Mouse (Mus musculus) NIH3T3 (cell line): ENCODE data around the gene Olfr559.

Experiments
- DNase-seq: peaks from one replicate; pipeline ENCODE4 v3.0.0-alpha.2; 2012; ENCODE audit warnings: low read depth

Olfr559 gene

GRCm38 (mm10) chr7:102727391-102727790 is at the start of gene Olfr559:
Gene Olfr559 (minus strand): TSS chr7:102727491.
- no peak for DNase-seq

- DNase-seq, result no peak
These were observed 43.6 kb upstream of the Olfr559 start, which contains the start of gene Olfr561 for GRCm38 (mm10) chr7:102770921-102771320. Gene Olfr561 (plus strand): TSS chr7:102771221.

GRCm38 (mm10) chr7:102759266-102759665 is 32.0 kb upstream of the Olfr559 start, which contains the start of the genes Olfr560 and Olfr78:
Gene Olfr560 (minus strand): TSS chr7:102759366.
Gene Olfr78 (minus strand): TSS chr7:102759471.
- DNase-seq, result no peak

GRCm38 (mm10) chr7:102752086-102752485 is 24.8 kb upstream of the Olfr559 start:
- DNase-seq, result peak; percentile 19

- DNase-seq, result no peak
These were observed 10.4 kb upstream of the Olfr559 start for GRCm38 (mm10) chr7:102737705-102738104.

- no peak for DNase-seq
These were observed 6.5 kb upstream of the Olfr559 start for GRCm38 (mm10) chr7:102733793-102734192.

- DNase-seq, result no peak
These were observed 8.3 kb downstream of the Olfr559 start, which contains the start of gene Olfr33 for GRCm38 (mm10) chr7:102718970-102719369. Gene Olfr33 (minus strand): TSS chr7:102719070.

GRCm38 (mm10) chr7:102701915-102702314 is 25.4 kb downstream of the Olfr559 start, which contains the start of gene Olfr558:
Gene Olfr558 (plus strand): TSS chr7:102702215.
- no peak for DNase-seq

- DNase-seq, result no peak
These were observed 28.8 kb downstream of the Olfr559 start for GRCm38 (mm10) chr7:102698461-102698860.

GRCm38 (mm10) chr7:102695358-102696125 is 31.7 kb downstream of the Olfr559 start, which contains the start of gene Olfr557:
Gene Olfr557 (plus strand): TSS chr7:102695910.
- peak; percentile 62 for DNase-seq

- DNase-seq, result peak; percentile 87
These were observed 40.3 kb downstream of the Olfr559 start, which contains the start of gene Trim68 for GRCm38 (mm10) chr7:102686944-102687501. Gene Trim68 (minus strand): TSS chr7:102687327.

- peak; percentile 64 for DNase-seq
These were observed 45.4 kb downstream of the Olfr559 start for GRCm38 (mm10) chr7:102681916-102682315.

- no peak for DNase-seq
These were observed 51.1 kb downstream of the Olfr559 start for GRCm38 (mm10) chr7:102676225-102676624.
